Mouse (Mus musculus) small intestine, adult 2 months (tissue): Measurements from ENCODE around the gene Slc25a28.

ENCODE experiments used
- CTCF ChIP-seq: fragments of 200-500 bp; IDR thresholded peaks from 2 replicates; pipeline ENCODE4 v1.5.1; 2012; ENCODE audit warnings: low read depth, mild to moderate bottlenecking, control low read depth, inconsistent platforms, low read length, moderate library complexity, mixed read lengths; ENCODE audit not compliant: insufficient replicate concordance, insufficient read length; ENCODE audit errors: extremely low read depth
- POLR2A ChIP-seq: fragments of 200-500 bp; IDR thresholded peaks from 2 replicates; pipeline ENCODE4 v1.6.1; 2012; ENCODE audit warnings: low read depth, mild to moderate bottlenecking, control low read depth, inconsistent platforms, low read length, moderate library complexity

DNA sequence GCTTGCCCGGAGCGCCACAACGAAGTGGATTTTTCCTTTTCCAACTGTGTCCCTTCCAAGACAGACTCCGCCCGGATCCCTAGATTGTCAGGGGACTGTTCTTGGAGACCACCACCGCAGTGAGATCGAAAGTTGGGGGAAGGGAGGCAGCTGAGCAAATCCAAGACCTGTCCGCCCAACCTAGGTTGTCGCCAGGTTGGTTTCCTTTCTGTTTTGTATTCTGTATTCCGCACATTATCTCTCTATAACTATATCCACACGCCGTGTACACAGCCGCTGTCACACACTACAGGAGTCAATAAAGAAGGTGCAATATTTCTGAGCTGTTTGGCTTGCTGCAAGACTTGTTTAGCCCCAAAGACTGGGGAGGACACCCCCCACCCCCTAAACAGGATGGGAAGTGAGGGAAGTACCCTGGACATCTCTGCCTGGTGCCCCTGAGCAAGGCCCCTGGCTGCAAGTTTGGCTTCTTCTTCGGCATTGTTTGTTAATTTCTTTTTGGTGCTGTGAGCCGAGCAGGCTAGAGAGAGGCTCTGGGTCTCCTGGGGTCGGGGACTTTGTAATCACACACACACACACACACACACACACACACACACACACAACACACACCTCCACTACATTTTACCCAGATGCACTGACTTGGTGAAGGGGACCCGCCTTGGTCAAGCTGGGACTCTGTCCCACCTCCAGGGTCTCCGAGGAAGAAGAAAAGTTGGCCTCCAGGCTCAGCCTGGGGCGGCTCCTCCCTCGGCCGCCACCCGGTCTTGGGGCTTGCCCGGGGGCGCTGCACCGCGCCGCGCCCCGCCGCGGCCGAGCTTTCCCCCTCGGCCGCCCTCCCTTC is 58.9 kb downstream of the Slc25a28 start:
- TF ChIP-seq CTCF = no peak
- TF ChIP-seq POLR2A = no peak
